Mouse (Mus musculus) ES-Bruce4 (cell line): ENCODE measurements around the gene Mgat1. TPM values are rescaled to one million over a fixed set of nuclear protein-coding genes. Genes with fewer than 3 reads are reported as not detected.

Experiments
- H3K27ac ChIP-seq: 2 replicates; pipeline ENCODE4 v1.5.1; 2012; ENCODE audit warnings: low read length, inconsistent platforms; ENCODE audit not compliant: insufficient read depth
- H3K27me3 ChIP-seq: 2 replicates; pipeline ENCODE4 v1.6.1; 2012; ENCODE audit warnings: mild to moderate bottlenecking, low read length, inconsistent platforms; ENCODE audit not compliant: control insufficient read depth, poor library complexity, insufficient read depth, severe bottlenecking
- H3K36me3 ChIP-seq: 2 replicates; pipeline ENCODE4 v1.6.1; 2012; ENCODE audit warnings: inconsistent platforms, mild to moderate bottlenecking, low read length, moderate library complexity; ENCODE audit not compliant: control insufficient read depth, poor library complexity, insufficient read depth, severe bottlenecking
- H3K4me1 ChIP-seq: one replicate; pipeline ENCODE4 v1.8.1; 2011; ENCODE audit warnings: low read length; ENCODE audit not compliant: control insufficient read depth, insufficient read depth
- H3K4me3 ChIP-seq: 2 replicates; pipeline ENCODE4 v1.5.1; 2011; ENCODE audit warnings: low read depth, mild to moderate bottlenecking, low read length
- H3K9ac ChIP-seq: 2 replicates; pipeline ENCODE4 v1.6.1; 2012; ENCODE audit warnings: low read depth, mild to moderate bottlenecking, inconsistent platforms; ENCODE audit not compliant: poor library complexity, severe bottlenecking
- H3K9me3 ChIP-seq: replicated peaks from 2 replicates; pipeline ENCODE4 v1.6.1; 2012; ENCODE audit warnings: mild to moderate bottlenecking, low read length, inconsistent platforms; ENCODE audit not compliant: control insufficient read depth, poor library complexity, insufficient read depth, severe bottlenecking
- CTCF ChIP-seq: IDR thresholded peaks from one replicate; pipeline ENCODE4 v1.8.1; 2011; ENCODE audit warnings: low read depth, low read length
- EP300 ChIP-seq: IDR thresholded peaks from 2 replicates; pipeline ENCODE4 v1.6.1; 2011; ENCODE audit warnings: low read depth, low read length; ENCODE audit not compliant: insufficient read depth
- POLR2A ChIP-seq: IDR thresholded peaks from one replicate; pipeline ENCODE4 v1.8.1; 2011; ENCODE audit warnings: low read length; ENCODE audit not compliant: insufficient read depth
- polyA plus RNA-seq: library from polyadenylated mRNA; stranded (reverse); fragments of >200 nt; gene quantifications from 2 replicates; pipeline ENCODE4 v1.2.4, GENCODE M21; 2011; ENCODE audit warnings: low read depth; ENCODE audit not compliant: missing spikeins, insufficient read depth, insufficient read length

The Mgat1 gene
- polyA plus RNA-seq, 1 experiment, result 21.1 TPM

DNA sequence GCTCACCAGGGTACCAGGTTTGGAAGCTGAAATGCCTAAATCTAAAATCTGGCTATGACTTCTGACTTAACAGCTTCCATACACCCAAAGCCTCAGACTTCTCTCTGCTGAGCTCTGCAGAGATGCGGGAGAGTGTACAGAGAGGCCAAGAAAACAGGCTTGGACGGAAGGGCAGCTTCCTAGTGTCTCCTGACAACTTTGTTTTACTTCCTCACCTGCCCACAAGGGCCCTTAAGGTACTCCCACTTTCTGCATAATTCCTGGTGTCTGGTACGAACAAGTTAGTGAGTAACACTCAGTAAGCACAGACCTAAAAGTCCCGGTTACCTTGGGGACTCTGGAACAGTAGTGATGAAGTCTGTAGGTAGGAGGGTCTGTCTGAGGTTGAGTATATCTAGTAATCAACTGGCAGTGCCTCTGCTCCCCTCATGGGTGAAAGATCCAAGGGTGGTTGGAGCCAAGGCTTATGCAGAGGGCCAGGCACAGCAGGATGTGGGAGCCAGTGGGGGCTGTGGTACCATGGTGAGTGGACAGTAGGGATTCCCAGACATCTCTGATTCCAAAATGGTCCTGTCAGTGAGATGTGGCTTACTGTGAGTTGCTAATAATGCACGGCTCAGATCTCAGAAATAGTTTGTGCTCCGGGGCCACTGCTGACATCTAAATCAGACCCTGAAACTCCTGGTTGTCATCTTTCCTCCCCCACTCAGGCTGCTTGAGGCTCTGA lies 5.1 kb downstream of the Mgat1 start:
- Histone ChIP-seq H3K9me3 (no peaks in the 10 kb centered on the region), H3K36me3 (no peaks in the 10 kb centered on the region), H3K27me3 (no peaks in the 10 kb centered on the region), H3K27ac (no peak overlapping the region), H3K4me1 (peaks cover 1% of the 10 kb centered on the region), H3K4me3 (no peak overlapping the region), H3K9ac (no peak overlapping the region)
- no peak for TF ChIP-seq EP300
- TF ChIP-seq CTCF, result no peak
- TF ChIP-seq POLR2A, result no peak

DNA sequence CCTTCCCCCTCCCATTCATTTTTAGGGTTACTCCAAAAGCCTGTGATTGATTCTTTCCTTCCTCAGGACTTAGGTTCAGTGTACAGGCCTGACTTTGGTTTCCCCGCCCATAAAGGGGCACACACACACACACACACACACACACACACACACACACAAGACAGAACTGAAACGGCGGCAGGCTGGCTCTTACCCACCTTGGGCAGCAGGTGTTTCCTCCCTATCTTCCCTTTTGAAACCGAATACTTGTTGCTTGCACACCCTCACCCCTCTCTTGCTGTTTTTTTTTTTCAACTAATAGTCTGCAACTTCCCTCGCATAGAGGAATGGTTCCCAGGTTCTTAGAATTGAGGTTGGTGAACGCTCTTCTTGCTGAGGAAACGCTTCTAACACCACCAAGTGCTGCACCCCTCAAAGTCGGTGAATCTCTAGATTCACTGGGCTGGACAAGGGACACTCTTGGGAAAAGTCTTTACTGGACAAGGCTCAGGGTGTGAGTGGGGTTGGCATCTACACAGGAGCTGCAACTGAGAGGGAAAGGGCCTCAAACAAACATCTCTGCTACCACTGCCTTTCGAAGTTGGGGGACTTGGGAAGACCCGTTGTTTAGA lies 5.9 kb downstream of the Mgat1 start:
- no peaks in the 10 kb centered on the region for H3K36me3 ChIP-seq
- H3K4me3 ChIP-seq, result peak overlapping the region; percentile 43
- H3K27me3 ChIP-seq, result no peaks in the 10 kb centered on the region
- peaks cover 1% of the 10 kb centered on the region for H3K4me1 ChIP-seq
- peak overlapping the region; percentile 75; the same call in 1 of the 2 replicates for H3K9ac ChIP-seq
- TF ChIP-seq POLR2A (no peak), CTCF (no peak), EP300 (no peak)
- no peak overlapping the region for H3K27ac ChIP-seq
- H3K9me3 ChIP-seq, result no peaks in the 10 kb centered on the region

DNA sequence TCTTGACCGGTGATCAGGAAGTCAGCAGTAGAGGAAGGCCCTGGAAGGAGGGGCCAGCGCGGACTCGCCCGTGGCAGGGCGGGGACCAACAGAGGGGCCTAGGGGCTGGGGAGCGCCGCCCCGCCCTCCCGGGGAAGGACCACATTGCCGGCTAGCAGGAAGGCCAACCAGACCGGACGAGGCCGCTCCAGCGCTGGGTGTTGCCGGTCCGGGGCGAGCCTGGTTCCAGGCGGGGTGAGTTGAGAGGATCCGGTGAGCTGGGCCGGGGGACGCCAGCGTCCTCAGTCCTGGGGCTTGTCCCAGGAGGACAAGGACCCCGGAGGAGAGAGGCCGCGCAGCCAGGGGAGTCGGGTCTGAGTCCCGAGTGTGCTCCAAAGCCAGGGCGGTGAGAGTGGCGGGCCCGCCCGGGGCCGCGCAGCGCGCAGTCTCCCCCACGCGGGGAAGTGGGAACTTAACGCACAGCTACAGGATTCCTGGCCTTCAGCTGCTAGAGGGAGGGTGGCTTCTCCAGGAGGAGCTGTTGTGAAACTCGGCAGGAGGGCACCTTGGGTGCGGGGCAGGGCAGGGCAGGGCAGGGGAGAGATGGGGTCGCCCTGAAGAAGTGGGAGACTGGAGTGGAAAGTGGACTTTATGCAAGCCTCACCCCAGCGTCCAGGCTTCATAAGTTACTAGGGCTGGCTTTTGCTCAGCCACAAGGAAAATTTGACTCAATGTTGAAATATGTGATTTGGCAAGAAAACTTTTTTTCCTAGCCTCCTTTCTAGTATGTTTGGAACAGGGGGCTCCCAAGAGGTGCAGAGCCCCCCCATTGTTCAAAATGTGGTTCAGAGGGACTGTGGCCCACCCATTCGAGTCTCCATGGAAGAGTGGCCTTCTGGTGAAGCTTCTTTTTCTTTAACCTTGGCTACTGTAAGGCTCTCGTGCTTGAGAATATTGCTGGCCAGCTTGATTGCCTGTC lies 6.7 kb downstream of the Mgat1 start:
- no peaks in the 10 kb centered on the region for H3K27me3 ChIP-seq
- H3K9ac ChIP-seq, result peak overlapping the region; percentile 75
- no peaks in the 10 kb centered on the region for H3K36me3 ChIP-seq
- peak overlapping the region; percentile 45 for H3K4me3 ChIP-seq
- no peaks in the 10 kb centered on the region for H3K9me3 ChIP-seq
- H3K27ac ChIP-seq, result no peak overlapping the region
- peaks cover 1% of the 10 kb centered on the region for H3K4me1 ChIP-seq
- TF ChIP-seq CTCF, result no peak

DNA sequence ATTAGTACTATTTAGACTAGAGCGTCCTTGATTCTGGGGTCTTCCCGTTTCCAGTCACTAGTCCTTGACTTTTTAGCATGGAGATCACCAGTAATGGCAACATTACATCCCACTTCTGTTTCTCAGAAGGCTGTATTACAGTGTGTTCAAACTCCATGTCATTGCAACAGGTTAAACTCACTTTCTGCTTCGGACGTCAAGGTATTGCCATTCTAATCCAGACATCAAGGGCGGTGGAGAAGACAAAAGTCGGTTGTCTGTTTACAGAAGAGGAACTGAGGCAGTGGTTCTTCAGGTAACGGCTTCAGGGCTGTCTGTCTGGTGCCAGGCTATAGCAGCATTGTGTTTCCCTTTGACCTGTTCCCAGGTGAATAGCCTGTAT lies 7.4 kb downstream of the Mgat1 start:
- Histone ChIP-seq H3K36me3 (no peaks in the 10 kb centered on the region), H3K9ac (no peak overlapping the region), H3K4me1 (peaks cover 1% of the 10 kb centered on the region), H3K27ac (no peak overlapping the region), H3K9me3 (no peaks in the 10 kb centered on the region), H3K4me3 (no peak overlapping the region), H3K27me3 (no peaks in the 10 kb centered on the region)
- TF ChIP-seq POLR2A, result no peak
- no peak for TF ChIP-seq EP300
- TF ChIP-seq CTCF, result no peak

DNA sequence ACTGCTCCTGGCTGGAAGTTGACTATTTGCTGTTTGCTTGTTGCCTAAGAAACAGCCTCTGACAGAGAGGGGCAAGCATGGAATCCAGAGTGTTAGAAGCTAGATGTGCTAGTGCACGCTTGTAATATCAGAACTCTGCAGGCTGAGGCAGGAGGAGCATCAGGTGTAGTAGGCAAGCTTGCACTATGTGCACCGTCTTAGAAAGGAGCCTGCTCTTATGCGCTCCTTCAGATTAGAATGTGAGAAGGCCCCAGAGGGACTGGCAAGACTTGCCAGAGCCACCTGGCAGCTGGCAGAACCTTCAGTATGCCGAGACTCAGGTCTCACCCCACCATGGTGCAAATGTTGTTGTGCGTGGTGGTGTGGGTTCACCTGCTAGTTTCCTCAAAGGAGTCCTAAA lies 8.1 kb downstream of the Mgat1 start:
- no peak overlapping the region for H3K4me3 ChIP-seq

DNA sequence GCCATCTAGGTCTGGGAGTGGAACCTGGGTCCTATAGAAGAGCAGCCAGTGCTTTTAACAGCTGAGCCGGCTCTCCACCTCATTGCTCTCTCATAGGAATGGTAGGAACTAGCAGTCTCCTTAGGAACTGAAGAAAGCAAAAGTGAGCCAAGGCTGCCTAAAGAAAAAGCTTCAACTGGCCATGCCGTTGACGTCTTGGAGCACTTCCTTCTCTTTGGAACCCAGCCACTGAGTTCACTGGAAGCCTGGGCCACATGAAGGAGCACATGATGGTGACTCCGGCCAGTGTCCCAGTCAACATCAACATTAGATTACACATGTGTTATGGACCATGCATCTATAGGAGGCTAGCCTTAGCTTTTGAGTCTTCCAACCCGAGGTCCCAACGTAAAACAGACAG lies 9.0 kb downstream of the Mgat1 start:
- H3K9ac ChIP-seq, result no peak overlapping the region
- H3K36me3 ChIP-seq, result no peaks in the 10 kb centered on the region
- H3K27me3 ChIP-seq, result no peaks in the 10 kb centered on the region
- no peak overlapping the region for H3K27ac ChIP-seq
- H3K4me1 ChIP-seq, result peaks cover 1% of the 10 kb centered on the region
- H3K9me3 ChIP-seq, result no peaks in the 10 kb centered on the region
- TF ChIP-seq EP300 (no peak), CTCF (no peak), POLR2A (no peak)
- no peak overlapping the region for H3K4me3 ChIP-seq

More for the DNA sequence above, 8.1 kb downstream of the Mgat1 start:
- H3K36me3 ChIP-seq, result no peaks in the 10 kb centered on the region
- H3K27ac ChIP-seq, result no peak overlapping the region
- peaks cover 1% of the 10 kb centered on the region for H3K4me1 ChIP-seq
- no peak overlapping the region for H3K9ac ChIP-seq
- no peaks in the 10 kb centered on the region for H3K27me3 ChIP-seq
- H3K9me3 ChIP-seq, result no peaks in the 10 kb centered on the region
- no peak for TF ChIP-seq EP300
